Mouse (Mus musculus) v-Abl transformed pro-B cells (cell line): Measurements from ENCODE around the gene Dupd1.

Experiments used
- in situ Hi-C, 2 experiments: fragments of 400-800 bp; cut with MboI; formaldehyde crosslinking; loops; one replicate each; pipeline ENCODE4 v1.15.1; 2025; ENCODE audit not compliant: unreplicated experiment in 2 of 2

Dupd1 gene

DNA sequence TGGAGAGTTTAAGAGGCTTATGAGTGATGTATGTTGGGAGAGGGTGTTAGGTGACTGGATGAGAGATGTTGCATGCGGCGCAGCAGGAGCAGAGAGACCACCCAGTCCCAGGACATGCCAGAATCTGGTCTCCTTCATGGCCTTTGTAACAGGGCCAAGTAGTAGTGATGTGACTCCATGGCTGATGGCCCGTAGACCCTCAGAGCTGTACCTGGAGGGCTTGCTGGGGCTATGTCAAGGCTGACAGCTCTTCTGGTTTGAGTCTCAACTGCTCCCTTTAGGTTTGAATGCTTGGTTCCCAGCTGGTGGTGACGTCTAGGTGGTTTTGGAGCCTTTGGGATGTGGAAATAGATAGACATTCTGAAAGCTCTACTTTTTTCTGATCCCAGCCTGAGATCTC, 15.6 kb upstream of the Dupd1 start:
- in situ Hi-C loops = loop anchor here in 1 of 2 experiments (10.0 kb wide), 1 partner anchor 115 kb away; no protein-coding TSS in a partner anchor

DNA sequence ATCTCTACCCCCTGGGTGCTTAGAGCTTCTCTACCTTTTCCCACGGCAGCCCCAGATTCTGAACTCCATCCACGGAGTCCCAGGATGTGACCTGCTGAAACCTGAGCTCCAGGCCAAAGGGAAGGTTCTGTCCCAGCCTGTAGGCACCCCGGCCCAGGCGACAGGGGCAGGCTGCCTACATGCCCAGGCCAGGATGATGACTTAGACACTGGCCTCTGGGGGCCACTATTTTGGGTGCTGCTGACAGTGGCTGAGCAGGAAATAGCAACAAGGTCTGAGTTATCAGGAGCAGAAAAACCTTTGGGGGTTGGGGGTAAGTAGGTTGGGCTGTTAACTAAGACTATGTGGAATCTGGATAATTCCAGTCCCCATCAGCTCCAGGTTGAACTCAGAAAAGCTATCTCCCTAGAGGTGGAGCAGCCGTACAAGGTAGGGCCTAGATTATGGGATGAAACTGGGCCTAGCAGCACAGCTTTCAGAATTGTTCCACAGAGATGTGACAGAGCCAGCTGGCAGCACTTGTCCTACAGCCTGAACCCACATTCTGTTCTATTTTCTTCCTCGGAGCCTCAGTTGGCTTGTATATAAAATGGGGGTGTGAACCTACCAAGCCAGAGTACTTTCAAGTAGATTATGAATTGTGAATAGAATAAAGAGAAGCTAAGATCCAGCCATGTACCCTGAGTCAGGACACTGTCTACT, 14.8 kb upstream of the Dupd1 start:
- in situ Hi-C loops = no loop called here

DNA sequence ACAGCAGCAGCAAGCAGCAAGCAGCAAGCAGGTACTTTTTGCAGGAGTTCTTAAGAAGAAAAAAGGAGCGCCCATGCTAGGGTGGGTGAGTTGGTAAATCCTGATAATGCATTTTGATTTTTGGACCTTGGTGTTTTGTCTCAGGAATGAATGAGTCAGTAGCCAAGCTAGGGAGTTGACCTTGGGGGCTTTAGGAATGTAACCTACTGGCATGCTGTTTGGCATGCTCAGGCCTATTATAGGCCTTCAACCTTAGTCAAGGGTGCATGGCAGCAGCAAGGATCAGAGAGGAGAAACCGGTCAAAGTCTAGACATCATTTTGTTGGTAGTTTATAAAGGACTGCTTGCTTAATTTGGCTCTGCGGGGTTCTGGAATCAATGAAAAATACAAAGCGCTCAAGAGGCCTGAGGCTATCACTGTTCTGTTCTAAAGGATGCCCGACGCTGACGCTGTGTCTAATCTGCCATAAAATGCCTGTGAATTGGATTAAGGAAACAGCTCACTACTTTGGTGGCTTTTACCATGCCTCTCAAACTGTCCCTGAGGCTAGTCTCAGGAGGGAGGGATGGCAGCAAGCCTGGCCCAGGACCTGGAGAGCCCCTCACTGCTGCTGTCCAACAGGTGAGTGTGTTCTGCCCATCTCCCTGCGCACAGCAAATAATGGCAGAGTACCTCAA, 7.8 kb upstream of the Dupd1 start:
- in situ Hi-C loops = no loop called here

DNA sequence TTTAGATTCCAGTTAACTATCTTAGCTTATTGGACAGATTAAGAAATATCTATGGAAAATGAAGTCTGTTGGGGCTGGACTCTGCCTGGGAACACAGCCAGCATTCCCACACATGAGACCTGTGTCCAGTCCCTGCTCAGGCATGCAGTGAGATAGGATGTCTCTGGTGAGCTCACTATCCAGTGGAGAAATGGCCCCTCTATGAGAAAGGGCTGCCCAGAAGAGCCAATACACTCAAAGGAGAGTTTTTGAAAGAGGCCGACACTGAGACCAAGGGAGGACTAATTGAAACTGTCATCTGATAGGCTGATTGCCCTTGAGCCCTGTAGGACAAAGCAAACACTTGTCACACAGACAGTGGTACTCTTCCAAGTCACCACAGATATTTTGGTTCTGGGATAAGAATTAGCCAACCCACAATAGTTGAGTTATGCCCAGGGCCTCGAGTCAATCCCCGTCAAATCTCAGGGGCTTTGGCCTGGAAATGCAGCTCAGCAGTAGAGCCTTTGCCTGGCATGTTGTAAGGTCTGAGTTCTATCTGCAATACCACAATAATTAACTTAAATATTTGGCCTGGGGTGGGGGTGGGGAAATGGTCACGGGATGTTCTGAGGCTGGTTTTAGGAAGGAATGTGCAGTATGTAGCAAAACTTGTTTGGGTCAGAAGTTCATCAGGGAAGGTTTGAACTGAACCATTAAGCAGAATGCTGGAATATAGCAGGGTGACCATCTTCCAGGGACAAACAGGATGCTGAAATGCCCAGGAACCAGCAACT, 6.2 kb upstream of the Dupd1 start:
- in situ Hi-C loops = no loop called here

DNA sequence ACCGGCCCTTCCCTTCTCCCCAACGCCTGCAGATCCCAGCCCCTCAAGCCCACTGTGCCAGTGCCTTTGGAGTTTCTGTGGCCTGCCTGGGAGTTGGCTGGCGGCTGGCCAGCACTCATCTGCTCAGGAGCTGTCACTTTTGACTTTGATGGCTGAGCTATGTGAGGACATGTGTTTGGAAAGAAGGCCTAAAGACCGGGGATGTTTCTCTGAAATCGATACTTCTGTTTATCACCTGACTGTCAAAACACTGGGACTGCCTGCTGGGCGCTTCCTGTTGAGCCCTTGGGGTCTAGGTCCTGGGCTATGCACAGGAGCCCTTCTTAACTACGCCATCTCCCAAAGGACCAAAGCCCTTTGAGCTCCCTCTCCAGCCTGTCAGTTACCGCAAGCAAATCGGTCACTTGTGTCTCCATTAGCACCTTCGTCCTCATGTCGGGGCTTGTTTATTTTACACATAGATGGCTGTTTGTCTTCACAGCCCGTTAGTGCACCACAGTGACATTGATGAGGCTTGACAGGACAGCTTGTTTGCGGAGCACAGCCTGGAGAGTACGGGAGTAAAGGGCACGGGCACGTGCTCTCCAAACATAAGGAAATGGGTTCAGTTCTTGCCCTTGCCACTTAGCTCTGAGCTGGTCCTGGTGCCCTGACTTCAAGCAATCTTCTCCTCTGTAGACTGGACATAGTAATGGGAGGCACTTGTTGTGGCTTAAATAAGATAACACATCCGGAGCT, 5.4 kb upstream of the Dupd1 start:
- in situ Hi-C loops = no loop called here

DNA sequence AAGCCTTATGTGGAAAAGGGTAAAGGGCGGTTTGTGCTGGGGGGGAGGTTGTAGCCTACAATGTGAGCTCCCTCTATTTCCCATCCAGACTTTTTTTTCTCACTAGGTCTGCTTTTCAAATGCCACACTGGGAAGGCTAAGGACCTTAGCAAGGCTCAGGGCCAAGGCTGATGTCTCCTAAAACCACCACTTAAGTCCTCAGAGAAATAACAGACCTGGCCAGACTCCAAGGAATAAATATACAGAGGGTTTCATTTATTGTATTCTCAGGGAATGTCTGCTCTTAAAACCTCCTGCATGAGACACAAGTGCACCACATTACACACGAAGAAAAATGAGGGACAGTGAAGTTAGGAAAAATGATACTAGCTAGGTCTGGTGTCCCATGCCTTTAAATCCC, 3.1 kb downstream of the Dupd1 start:
- in situ Hi-C loops = no loop called here

DNA sequence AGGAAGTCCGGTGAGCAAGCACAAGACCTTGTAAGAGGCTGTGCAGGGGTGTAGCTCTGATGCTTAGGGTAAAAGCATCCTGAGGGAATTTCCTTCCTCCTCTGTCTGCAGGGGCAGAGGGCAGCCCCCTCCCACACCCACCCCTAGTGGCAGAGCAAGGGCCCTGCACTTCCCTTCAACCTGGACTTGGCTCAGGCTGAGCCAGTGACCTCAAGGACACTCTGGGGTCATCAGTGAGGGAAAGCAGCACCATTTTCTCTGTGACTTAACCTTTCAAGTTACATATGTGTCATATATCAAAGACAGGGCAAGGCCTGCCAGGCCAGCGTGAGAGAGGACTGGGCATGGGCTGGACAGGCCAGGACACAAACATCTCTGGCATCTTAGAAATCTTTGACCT, 4.8 kb downstream of the Dupd1 start:
- in situ Hi-C loops = no loop called here

DNA sequence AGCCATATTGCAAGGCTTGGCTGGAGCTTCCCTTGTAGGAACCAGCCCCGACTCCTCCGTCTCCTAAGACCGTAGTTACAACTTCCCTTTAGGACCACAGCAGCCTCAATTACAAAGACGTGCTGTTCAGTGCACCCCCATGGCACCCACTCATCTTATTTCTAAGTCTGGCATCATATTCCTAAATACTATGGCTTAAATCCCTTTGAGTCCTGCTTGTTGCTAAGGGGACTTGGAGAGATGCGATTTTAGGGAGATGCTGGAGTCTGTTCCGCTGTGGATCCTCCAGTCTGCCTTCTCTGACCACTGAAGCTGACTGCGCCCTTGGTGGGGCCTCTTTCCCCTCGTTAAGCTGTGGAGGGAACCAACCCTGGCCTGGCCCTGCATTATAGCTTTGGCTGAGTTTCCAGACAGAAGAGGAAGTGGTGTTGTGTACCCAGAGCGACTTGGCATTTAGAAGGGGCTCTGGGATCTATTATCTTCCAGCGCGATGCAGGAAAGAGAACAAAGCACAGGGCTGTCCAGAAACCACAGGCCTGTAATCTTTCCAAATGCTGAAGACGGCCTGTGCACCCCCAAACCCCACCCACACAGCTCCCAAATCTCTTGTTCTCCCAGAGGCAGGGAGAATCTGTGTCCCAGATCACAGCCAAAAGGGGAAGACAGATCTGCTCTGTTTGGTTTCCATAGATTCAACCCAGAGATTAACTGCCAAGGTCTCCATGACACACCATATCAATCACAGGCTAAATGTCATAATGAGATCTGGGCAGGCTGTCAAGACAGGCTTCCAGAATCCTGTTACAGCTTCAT, 7.4 kb downstream of the Dupd1 start:
- in situ Hi-C loops = no loop called here

DNA sequence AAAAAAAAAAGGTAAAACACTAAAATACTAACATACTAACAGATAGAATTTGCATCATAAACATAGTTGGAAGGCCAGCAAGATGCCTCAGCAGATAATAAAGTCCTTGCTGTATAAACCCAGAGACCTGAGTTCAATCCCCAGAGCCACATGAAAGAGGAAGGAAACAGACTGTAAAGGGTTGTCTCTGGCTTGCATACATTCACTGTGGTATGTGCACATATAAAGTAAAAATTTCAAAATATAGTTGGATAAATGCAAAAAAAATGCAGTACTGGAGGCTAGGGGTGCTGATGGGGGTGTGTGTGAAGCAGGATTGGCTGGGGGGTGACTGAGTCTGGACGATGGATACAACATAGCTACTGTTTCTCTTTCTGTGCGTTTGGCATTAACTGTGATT, 8.9 kb downstream of the Dupd1 start:
- in situ Hi-C loops = no loop called here

DNA sequence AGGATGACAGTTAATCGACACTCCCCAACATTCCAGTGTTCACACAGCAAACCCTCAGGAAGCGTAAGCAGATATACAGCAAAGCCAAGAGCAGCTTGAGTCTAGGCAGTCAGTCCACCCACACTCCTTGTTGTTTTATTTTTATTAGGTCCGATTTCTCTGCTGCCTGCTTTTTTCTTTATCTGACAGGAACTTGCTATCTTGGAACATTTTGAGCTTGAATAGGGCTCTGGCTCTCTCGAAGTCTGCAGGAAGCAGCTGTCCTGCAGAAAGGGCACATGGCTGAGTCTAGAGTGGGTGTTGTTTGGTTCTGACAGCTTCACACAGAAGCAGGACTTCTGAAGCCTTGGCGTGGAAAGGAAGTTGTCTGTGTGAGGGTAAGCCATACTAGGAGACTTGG, 11.1 kb downstream of the Dupd1 start:
- in situ Hi-C loops = no loop called here

DNA sequence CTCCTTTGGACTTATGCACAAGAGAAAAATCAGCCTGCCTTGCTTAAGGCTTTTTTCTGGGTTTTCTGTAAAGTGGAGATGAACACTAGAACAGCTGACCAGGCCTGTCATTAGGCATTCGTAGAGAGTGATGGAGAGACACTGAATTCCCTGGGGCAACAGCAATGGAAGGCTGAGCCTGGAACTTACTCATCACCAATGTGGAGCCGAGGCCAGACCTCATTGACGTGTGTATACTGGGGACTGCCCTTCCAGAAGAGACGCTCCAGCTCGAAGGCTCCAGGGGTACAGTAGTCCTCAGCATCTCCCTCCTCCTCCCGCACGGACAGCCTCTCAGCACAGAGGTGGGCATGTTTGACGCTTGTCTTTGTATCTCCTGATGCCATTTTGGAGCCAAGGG, 11.7 kb downstream of the Dupd1 start:
- in situ Hi-C loops = no loop called here

DNA sequence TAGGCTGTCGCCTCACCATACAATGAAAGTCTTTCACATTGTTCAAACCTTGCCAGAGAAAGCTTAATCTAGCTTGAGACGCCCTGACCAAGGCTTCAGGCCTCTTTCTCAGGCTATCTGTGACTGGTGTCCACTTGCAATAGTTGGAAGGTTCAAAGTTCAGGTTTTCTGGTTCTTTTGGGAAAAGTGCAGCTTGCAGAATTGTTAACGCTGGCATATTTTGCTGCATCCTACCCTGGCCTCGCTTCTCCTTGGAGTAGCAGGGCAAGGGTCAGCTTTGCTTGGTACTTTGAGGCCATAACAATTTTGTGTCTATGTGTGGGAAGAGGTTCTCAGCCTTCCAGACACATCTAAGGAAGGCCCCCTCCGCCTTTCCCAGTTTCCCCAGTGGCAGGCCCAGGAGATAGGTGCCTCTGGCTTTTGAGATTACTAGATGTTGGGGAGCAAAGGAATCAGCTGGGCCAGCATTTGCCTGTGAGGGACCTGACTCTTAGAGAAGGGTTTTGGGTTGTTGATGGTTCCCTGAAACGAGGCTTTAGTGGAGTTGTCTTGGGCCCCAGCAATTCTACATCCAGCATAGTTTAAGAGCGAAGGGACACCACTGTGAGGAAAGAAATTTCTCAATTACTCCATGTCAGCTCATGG, 18.1 kb downstream of the Dupd1 start:
- in situ Hi-C loops = no loop called here

DNA sequence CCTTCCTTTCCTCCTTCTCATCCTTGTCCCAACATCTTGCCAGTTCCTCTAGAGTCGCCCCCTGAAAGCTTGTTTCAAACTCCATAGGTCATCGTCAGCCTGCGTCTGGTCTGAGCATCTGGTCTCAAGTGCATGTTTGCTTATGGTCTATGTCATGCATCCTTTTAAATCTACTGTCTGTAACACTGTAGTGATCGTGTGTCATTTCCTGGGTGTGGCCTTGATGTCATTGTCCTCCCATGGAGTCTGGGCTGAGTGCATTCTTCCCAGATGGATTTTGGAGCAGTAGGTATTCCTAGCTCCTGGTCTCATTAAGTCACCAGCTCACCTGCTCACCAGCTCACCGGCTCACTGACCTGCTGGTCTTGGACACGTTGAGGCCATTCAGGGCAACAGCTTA, 19.4 kb downstream of the Dupd1 start:
- in situ Hi-C loops = no loop called here

DNA sequence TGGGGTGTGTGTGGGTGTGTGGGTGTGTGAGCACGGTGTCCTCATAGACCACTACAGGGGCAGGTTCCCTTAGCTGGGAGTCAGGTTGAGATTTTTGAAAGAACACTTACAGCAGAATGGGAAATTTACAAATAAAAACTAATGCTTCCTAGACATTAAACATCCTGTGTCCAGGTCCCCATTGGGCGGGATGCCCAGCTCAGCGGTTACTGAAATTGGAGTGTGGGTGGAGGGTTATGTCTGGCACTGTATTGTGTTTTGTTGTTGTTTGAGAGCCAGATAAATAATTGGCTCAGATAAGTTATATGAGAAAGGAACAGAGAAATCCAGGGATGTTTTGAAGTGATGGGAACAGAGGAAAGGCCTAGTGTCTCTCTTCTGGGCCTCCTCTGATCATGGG, 23.3 kb downstream of the Dupd1 start:
- in situ Hi-C loops = no loop called here

DNA sequence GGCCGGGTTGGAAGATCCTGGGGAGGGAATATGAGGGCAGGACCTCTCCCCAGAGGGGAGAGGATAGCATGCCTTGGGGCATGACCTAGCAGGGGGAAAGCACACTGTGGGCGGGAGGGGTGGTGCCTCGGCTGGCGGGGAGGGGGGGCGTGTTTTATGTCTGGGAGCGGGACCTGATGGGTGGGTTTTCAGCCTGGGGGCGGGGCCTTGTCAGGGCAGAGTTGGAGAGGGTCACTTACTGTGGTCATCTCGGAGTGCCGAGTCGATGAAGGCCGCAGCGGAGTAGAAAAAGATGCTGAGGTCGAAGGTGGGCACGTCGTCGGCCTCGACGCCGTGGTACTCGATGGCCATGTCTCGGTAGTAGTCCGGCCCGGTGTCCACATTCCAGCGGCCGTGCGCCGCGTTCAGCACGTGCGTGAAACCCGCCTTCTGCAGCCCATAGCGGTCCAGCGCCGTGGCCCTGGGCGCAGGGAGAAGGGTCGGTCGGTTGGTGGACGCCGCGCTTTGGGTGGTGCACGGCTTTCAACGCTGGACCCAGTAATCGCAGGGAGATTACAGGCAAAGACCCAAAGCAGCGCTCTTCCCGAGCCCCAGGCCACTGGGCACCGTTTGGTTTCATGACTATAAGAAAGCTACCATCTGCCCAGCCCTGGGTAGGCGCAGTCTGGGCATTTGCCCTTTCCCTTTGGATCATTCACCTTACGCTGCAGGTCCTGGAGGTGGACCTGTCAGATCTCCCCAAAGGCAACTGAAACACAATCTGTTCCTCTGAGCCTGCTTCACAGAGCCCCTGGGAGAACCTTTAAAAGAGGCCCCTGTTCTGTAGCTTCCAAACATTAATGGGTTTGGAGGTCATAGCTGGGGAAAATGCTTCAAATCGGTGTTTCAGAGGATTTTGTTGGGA, 27.7 kb downstream of the Dupd1 start:
- in situ Hi-C loops = no loop called here

DNA sequence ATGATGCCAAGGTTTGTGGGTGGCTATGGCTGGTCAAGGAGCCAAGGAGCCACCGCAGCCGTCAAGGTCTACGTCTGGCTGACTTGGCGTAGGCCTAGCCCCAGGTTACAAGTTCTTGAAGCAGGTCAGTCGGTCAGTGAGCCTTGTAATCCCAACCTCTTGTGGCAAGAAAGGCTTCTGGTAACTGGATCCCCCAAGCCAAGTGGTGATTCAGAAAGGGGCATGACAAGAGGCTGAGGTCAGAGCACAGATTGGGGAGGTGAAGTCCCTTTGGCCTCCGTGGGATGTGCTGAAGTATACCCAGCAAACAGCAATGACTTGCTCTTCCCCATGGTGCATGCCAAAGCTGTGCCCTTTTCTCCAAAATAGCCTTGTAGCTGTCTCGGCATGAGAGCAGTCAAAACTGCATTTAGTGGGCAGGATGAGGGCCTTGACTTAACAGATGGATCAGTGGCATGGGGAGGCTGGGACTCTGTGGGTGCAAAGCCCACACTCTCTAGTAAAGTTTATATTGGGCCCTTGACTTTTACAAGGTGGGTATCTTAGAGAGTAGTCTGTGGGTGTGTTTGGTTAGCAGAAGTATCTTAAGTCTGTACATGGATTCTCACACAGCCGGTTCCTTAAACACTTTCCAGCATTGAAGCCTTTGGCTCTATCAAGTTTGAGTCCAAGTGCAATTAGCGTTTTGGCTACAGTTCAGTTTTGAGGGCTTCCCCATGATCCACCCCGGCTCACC, 28.8 kb downstream of the Dupd1 start:
- in situ Hi-C loops = no loop called here

DNA sequence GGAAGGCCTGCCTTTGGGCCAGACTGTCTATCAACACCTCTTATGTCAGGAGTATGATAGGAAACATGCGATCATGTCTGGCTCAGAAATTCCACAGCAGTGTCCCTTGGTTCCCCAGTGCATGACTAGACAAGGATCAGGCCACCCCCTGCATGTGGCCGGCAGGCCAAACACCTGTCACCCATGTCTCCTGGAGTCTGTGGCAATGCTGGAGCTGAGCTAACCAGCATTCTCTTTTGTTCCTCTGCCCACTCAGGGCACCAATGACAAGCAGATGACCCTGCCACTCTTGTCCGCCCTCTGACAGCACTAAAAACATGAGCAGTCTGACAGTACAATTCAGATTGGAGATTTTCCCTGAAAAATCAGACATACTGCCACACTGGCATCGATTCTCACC, 30.5 kb downstream of the Dupd1 start:
- in situ Hi-C loops = no loop called here

DNA sequence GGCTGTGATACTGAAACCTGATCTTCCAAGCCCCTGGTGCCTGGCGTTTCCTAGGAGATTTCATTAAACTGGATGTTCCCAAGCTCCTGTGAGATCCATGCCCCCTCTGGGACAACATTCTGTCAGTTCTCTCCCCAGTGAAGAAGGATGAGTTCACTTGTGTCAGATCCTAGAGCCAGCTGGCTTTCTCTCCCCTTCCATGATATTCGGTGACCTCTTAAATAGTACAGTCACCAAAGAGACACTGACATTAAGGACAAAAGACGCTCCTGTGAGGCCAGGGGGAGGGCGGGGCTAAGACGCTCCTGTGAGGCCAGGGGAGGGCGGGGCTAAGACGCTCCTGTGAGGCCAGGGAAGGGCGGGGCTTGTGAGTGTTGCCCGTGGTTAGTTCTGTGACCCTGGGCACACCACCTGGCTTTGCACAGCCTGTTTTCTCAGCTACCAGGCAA, 31.7 kb downstream of the Dupd1 start:
- in situ Hi-C loops = no loop called here
